Mouse (Mus musculus): Measurements from ENCODE around the gene Tmem150c. TPM values are rescaled to one million over a fixed set of nuclear protein-coding genes. Genes with fewer than 3 reads are reported as not detected.

Tmem150c gene
- total and polyA plus RNA-seq, 2 experiments, result 0.07 TPM; not detected in 1

DNA sequence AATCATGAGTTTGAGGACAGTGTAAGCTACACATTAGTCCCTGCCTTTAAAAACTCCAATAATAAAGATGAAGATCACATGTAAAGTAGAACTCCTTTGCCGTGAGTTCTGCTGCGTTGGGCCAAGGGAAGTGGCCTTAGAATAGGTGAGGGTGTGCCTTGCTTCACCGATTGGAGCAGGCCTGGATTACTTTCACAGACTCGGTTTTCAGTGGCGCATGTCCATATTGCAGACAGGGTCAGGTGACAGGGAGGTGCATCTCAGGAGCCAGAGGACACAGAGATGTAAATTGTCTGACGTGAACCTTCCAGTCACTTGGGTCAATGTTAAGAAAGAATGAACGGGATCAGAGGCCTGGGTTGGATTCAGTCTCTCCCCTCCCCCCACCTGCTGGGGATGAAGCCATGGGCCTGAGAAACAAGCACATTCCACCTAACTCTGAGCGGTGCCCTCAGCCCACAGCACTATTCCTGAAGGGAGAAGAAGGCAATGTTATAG lies 112.4 kb downstream of the Tmem150c start:
- Histone ChIP-seq H3K27me3 (ENCODE audit: control insufficient read depth, insufficient read depth, low read length) (no peaks in the 10 kb centered on the region), H3K79me2 (ENCODE audit: control insufficient read depth, insufficient read depth, low read length) (peaks cover 12% of the 10 kb centered on the region; the same call in 1 of the 2 replicates), H3K27ac (replicated peaks; ENCODE audit: insufficient read depth, low read depth, low read length) (no peak overlapping the region), H3K4me3 (ENCODE audit: insufficient read depth, low read depth, low read length) (no peak overlapping the region), H3K36me3 (ENCODE audit: control insufficient read depth, insufficient read depth, low read length) (no peaks in the 10 kb centered on the region), H3K4me1 (ENCODE audit: control insufficient read depth, insufficient read depth, low read length) (peaks cover 5% of the 10 kb centered on the region; the same call in 1 of the 2 replicates), H3K9ac (ENCODE audit: low read depth, low read length) (no peak overlapping the region)
- no peak for DNase-seq (ENCODE audit: extremely low read depth, low read depth, low spot score)
- TF ChIP-seq POLR2A (IDR thresholded peaks at IDR 0.05; ENCODE audit: extremely low read depth, insufficient read depth, low read length), result no peak
- no peak for TF ChIP-seq CTCF (IDR thresholded peaks at IDR 0.05; ENCODE audit: low read depth, low read length)
- WGBS, result 80% methylated on average over 8 of the region's 8 CpGs

DNA sequence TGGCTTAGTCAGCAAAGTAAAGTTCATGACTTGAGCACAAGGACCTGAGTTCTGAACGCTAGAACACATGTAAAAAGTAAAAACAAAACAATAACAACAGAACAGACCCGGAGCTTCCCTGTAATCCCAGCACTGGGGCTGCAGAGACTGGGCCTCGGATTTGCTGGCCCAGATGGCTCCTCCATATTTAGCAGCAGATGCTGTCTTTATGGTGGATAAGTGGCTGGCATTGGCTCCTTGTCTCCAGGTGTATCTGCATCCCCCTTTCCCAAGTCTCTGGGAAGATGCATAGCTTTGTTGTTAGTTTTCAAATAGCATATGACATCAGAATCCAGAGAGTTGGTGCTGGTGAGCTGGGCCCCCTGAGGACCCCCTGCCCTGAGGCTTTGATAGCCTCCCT lies 113.5 kb downstream of the Tmem150c start:
- H3K9ac ChIP-seq (ENCODE audit: low read depth, low read length), result no peak overlapping the region
- no peak for DNase-seq (ENCODE audit: extremely low read depth, low read depth, low spot score)
- H3K36me3 ChIP-seq (ENCODE audit: control insufficient read depth, insufficient read depth, low read length), result no peaks in the 10 kb centered on the region
- WGBS, result 91% methylated on average over 3 of the region's 3 CpGs
- TF ChIP-seq POLR2A (IDR thresholded peaks at IDR 0.05; ENCODE audit: extremely low read depth, insufficient read depth, low read length) (no peak), CTCF (IDR thresholded peaks at IDR 0.05; ENCODE audit: low read depth, low read length) (no peak)
- H3K27ac ChIP-seq (replicated peaks; ENCODE audit: insufficient read depth, low read depth, low read length), result no peak overlapping the region
- no peak overlapping the region for H3K4me3 ChIP-seq (ENCODE audit: insufficient read depth, low read depth, low read length)
- peaks cover 12% of the 10 kb centered on the region; the same call in 1 of the 2 replicates for H3K79me2 ChIP-seq (ENCODE audit: control insufficient read depth, insufficient read depth, low read length)
- peaks cover 5% of the 10 kb centered on the region; the same call in 1 of the 2 replicates for H3K4me1 ChIP-seq (ENCODE audit: control insufficient read depth, insufficient read depth, low read length)
- no peaks in the 10 kb centered on the region for H3K27me3 ChIP-seq (ENCODE audit: control insufficient read depth, insufficient read depth, low read length)

DNA sequence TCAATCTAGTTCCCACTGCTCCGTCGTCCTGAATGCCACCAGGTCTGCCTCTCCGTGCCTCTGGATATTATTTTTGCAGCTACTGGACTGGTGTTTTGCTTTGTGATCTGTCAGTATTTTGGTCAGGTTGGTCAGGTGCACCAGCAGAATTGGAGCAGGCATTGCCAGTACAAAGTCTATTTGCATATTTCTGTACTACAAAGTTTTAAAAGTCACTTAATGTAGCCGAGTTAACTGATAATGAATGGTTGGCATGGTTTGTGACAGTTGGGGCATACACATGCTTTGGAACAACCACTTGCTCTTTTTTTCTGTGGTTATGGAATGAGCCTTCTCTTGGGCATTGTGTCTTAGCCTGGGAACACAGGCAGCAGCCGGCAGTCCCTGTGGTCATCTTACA lies 115.0 kb downstream of the Tmem150c start:
- WGBS, result 37% methylated on average over 5 of the region's 5 CpGs
- Histone ChIP-seq H3K36me3 (ENCODE audit: control insufficient read depth, insufficient read depth, low read length) (no peaks in the 10 kb centered on the region), H3K4me1 (ENCODE audit: control insufficient read depth, insufficient read depth, low read length) (peaks cover 5% of the 10 kb centered on the region; the same call in 1 of the 2 replicates), H3K79me2 (ENCODE audit: control insufficient read depth, insufficient read depth, low read length) (peaks cover 8% of the 10 kb centered on the region; the same call in 1 of the 2 replicates), H3K9ac (ENCODE audit: low read depth, low read length) (no peak overlapping the region), H3K27me3 (ENCODE audit: control insufficient read depth, insufficient read depth, low read length) (no peaks in the 10 kb centered on the region), H3K27ac (replicated peaks; ENCODE audit: insufficient read depth, low read depth, low read length) (no peak overlapping the region), H3K4me3 (ENCODE audit: insufficient read depth, low read depth, low read length) (no peak overlapping the region)
- TF ChIP-seq POLR2A (IDR thresholded peaks at IDR 0.05; ENCODE audit: extremely low read depth, insufficient read depth, low read length) (no peak), CTCF (IDR thresholded peaks at IDR 0.05; ENCODE audit: low read depth, low read length) (no peak)
- DNase-seq (ENCODE audit: extremely low read depth, low read depth, low spot score), result peak; percentile 63

DNA sequence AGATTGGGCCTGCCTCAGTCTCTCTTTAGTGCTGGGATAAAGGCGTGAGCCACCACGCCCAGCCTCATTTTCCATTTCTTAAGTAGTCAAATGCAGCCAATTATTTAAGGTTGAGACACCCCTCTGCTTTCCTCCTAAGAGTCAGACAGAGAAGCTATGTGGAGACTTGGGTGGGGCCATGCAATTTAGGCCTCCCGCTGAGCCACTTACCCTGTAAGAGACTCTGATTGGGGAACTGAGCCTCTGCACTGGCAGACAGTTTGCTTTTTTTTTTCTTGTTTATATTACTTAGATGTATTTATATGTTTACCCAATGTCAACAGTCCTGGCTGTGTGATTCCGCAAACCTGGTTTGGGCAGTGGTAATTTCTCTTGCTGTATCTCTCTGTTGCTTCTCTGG lies 115.6 kb downstream of the Tmem150c start:
- H3K27ac ChIP-seq (replicated peaks; ENCODE audit: insufficient read depth, low read depth, low read length), result no peak overlapping the region
- H3K27me3 ChIP-seq (ENCODE audit: control insufficient read depth, insufficient read depth, low read length), result no peaks in the 10 kb centered on the region
- 60% methylated on average over 4 of the region's 4 CpGs for WGBS

DNA sequence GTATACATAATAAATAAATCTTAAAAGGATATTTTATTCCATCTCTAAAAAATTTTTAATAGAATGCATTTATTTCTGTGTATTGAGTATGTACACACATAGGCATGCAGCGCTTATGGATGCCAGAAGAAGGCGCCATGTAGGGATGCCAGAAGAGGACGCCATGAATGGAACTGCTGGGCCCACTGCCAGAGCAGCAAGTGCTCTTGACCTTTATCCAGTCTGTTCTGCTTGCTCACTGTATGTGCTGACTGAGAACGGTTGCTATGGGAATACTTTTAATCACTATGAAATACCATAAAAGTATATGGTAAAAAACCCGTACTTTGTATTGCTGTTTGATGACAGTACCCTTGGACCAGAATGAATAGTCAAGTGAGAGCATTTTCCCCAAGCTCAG lies 116.2 kb downstream of the Tmem150c start:
- DNase-seq (ENCODE audit: extremely low read depth, low read depth, low spot score), result peak; percentile 79
- H3K36me3 ChIP-seq (ENCODE audit: control insufficient read depth, insufficient read depth, low read length), result no peaks in the 10 kb centered on the region
- peaks cover 13% of the 10 kb centered on the region; the same call in 1 of the 2 replicates for H3K79me2 ChIP-seq (ENCODE audit: control insufficient read depth, insufficient read depth, low read length)
- no peak overlapping the region for H3K4me3 ChIP-seq (ENCODE audit: insufficient read depth, low read depth, low read length)
- H3K27ac ChIP-seq (replicated peaks; ENCODE audit: insufficient read depth, low read depth, low read length), result no peak overlapping the region
- no peaks in the 10 kb centered on the region for H3K27me3 ChIP-seq (ENCODE audit: control insufficient read depth, insufficient read depth, low read length)
- no peak for TF ChIP-seq POLR2A (IDR thresholded peaks at IDR 0.05; ENCODE audit: extremely low read depth, insufficient read depth, low read length)
- no peak for TF ChIP-seq CTCF (IDR thresholded peaks at IDR 0.05; ENCODE audit: low read depth, low read length)
- H3K4me1 ChIP-seq (ENCODE audit: control insufficient read depth, insufficient read depth, low read length), result peaks cover 5% of the 10 kb centered on the region; the same call in 1 of the 2 replicates
- WGBS, result 21% methylated on average over 5 of the region's 5 CpGs
- H3K9ac ChIP-seq (ENCODE audit: low read depth, low read length), result no peak overlapping the region

More for the DNA sequence above, 115.6 kb downstream of the Tmem150c start:
- Histone ChIP-seq H3K79me2 (ENCODE audit: control insufficient read depth, insufficient read depth, low read length) (peaks cover 10% of the 10 kb centered on the region; the same call in 1 of the 2 replicates), H3K36me3 (ENCODE audit: control insufficient read depth, insufficient read depth, low read length) (no peaks in the 10 kb centered on the region), H3K4me1 (ENCODE audit: control insufficient read depth, insufficient read depth, low read length) (peaks cover 5% of the 10 kb centered on the region; the same call in 1 of the 2 replicates), H3K4me3 (ENCODE audit: insufficient read depth, low read depth, low read length) (no peak overlapping the region), H3K9ac (ENCODE audit: low read depth, low read length) (no peak overlapping the region)
- no peak for DNase-seq (ENCODE audit: extremely low read depth, low read depth, low spot score)
- TF ChIP-seq CTCF (IDR thresholded peaks at IDR 0.05; ENCODE audit: low read depth, low read length) (no peak), POLR2A (IDR thresholded peaks at IDR 0.05; ENCODE audit: extremely low read depth, insufficient read depth, low read length) (no peak)

DNA sequence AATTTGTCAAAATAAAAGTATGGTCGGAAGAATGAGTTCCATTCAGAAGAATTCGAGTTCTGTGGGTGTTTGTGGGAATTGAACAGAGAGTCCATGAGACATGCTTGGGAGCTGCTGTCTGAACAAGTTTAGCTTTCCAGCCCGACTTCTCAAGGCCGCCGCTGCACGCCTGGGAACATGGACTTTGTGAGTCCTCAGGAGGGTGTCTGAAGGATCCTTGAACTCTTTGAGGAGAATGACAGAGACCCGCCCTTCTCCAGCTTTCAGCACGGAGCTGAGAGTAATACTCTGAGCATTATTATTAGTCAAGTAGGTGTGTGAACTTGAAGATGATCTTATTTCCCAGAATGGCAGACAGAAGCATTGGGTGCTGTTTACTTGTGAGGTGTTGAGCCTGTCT lies 117.1 kb downstream of the Tmem150c start:
- Histone ChIP-seq H3K4me1 (ENCODE audit: control insufficient read depth, insufficient read depth, low read length) (peaks cover 2% of the 10 kb centered on the region; the same call in 1 of the 2 replicates), H3K4me3 (ENCODE audit: insufficient read depth, low read depth, low read length) (no peak overlapping the region), H3K36me3 (ENCODE audit: control insufficient read depth, insufficient read depth, low read length) (peaks cover 1% of the 10 kb centered on the region; the same call in 1 of the 2 replicates), H3K9ac (ENCODE audit: low read depth, low read length) (no peak overlapping the region), H3K27me3 (ENCODE audit: control insufficient read depth, insufficient read depth, low read length) (no peaks in the 10 kb centered on the region), H3K79me2 (ENCODE audit: control insufficient read depth, insufficient read depth, low read length) (peaks cover 21% of the 10 kb centered on the region; the same call in 1 of the 2 replicates), H3K27ac (replicated peaks; ENCODE audit: insufficient read depth, low read depth, low read length) (no peak overlapping the region)
- 92% methylated on average over 8 of the region's 8 CpGs for WGBS
- no peak for TF ChIP-seq CTCF (IDR thresholded peaks at IDR 0.05; ENCODE audit: low read depth, low read length)
- DNase-seq (ENCODE audit: extremely low read depth, low read depth, low spot score), result no peak
